Mouse (Mus musculus): Measurements from ENCODE around the gene Hoxa10. TPM values are rescaled to one million over a fixed set of nuclear protein-coding genes. Genes with fewer than 3 reads are reported as not detected.

The Hoxa10 gene
- polyA plus RNA-seq, 1 experiment: not detected

DNA sequence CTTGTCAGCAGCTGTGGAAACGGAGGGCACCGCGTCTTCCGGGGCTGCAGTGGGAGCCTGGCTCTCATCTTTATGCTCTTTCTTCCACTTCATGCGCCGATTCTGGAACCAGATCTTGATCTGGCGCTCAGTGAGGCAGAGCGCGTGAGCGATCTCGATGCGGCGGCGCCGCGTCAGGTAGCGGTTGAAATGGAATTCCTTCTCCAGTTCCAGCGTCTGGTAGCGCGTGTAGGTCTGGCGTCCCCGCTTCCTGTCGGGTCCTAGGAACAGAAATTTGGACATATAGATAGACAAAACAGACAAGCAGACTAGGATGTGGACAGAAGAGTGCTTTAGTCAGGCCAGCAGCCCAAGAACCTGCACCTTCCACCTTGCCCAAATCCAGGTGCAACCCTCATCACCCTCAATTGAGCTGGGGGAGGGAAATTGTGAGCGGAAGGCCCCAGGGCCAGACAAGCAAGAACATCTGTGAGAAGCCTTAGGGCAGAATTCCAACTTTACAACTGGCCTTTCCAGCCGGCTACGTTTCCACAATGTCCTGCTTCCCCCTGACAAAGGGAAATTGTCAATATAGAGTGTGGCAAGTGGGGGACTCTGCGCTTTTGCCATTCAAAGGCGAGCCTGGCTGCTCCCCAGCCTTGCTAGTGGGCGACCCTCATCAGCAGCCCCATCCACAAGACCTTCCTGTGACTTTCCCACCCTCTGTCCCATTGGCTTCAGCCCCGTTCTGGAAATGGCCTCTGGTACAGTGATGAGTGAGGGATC, 24.7 kb downstream of the Hoxa10 start:
- Histone ChIP-seq H3K4me3 (ENCODE audit: extremely low read depth, insufficient read depth, insufficient read length) (no peak overlapping the region), H3K27ac (ENCODE audit: insufficient read depth, low read length) (no peak overlapping the region), H3K36me3 (ENCODE audit: control insufficient read depth, insufficient read depth, low read length) (no peaks in the 10 kb centered on the region), H3K27me3 (ENCODE audit: control insufficient read depth, insufficient read depth, low read length) (peaks cover 49% of the 10 kb centered on the region), H3K4me1 (ENCODE audit: control insufficient read depth, insufficient read depth, insufficient read length) (peaks cover 15% of the 10 kb centered on the region)
- no peak for TF ChIP-seq CTCF (IDR thresholded peaks at IDR 0.05; ENCODE audit: extremely low read depth, insufficient read depth, insufficient read length, insufficient replicate concordance)
- no peak for TF ChIP-seq POLR2A (IDR thresholded peaks at IDR 0.05; ENCODE audit: low read depth, low read length)
- DNase-seq (ENCODE audit: low read depth in 1 of 2, low spot score in 2 of 2): no peak
- WGBS: 16% methylated on average over 30 of the region's 30 CpGs

DNA sequence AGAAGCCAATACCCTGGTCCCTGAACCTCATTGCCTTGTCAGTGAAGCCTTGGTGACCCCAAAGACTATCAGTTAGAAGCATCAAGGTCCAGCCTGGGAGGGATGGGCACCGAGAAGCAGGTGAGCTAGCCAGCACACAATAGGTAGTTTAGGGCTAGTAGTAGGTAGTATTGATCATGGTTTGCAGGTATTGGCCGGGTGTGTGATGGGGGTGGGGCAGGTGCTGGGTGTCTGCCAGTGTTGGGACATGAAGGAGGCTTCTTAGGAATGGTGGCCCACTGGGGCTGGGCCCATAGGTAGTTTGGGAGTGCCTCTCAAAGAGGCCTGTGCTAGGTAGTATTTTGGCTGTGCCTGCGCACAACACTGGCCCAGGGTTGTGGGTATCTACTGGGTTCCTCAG, 25.6 kb downstream of the Hoxa10 start:
- WGBS: 88% methylated on average over 3 of the region's 3 CpGs
- no peak for TF ChIP-seq CTCF (IDR thresholded peaks at IDR 0.05; ENCODE audit: extremely low read depth, insufficient read depth, insufficient read length, insufficient replicate concordance)
- no peak for TF ChIP-seq POLR2A (IDR thresholded peaks at IDR 0.05; ENCODE audit: low read depth, low read length)
- no peaks in the 10 kb centered on the region for H3K36me3 ChIP-seq (ENCODE audit: control insufficient read depth, insufficient read depth, low read length)
- H3K4me3 ChIP-seq (ENCODE audit: extremely low read depth, insufficient read depth, insufficient read length): no peak overlapping the region
- no peak overlapping the region for H3K27ac ChIP-seq (ENCODE audit: insufficient read depth, low read length)
- H3K27me3 ChIP-seq (ENCODE audit: control insufficient read depth, insufficient read depth, low read length): peaks cover 45% of the 10 kb centered on the region
- peaks cover 15% of the 10 kb centered on the region for H3K4me1 ChIP-seq (ENCODE audit: control insufficient read depth, insufficient read depth, insufficient read length)
- DNase-seq (ENCODE audit: low read depth in 1 of 2, low spot score in 2 of 2): no peak

- 58% methylated on average over 5 of the region's 5 CpGs for WGBS
- H3K4me3 ChIP-seq (ENCODE audit: extremely low read depth, insufficient read depth, insufficient read length): no peak overlapping the region
- H3K4me1 ChIP-seq (ENCODE audit: control insufficient read depth, insufficient read depth, insufficient read length): peaks cover 15% of the 10 kb centered on the region
- DNase-seq (ENCODE audit: low read depth in 1 of 2, low spot score in 2 of 2): no peak
- H3K27me3 ChIP-seq (ENCODE audit: control insufficient read depth, insufficient read depth, low read length): peaks cover 46% of the 10 kb centered on the region
- TF ChIP-seq POLR2A (IDR thresholded peaks at IDR 0.05; ENCODE audit: low read depth, low read length): no peak
- no peak for TF ChIP-seq CTCF (IDR thresholded peaks at IDR 0.05; ENCODE audit: extremely low read depth, insufficient read depth, insufficient read length, insufficient replicate concordance)
- no peaks in the 10 kb centered on the region for H3K36me3 ChIP-seq (ENCODE audit: control insufficient read depth, insufficient read depth, low read length)
- no peak overlapping the region for H3K27ac ChIP-seq (ENCODE audit: insufficient read depth, low read length)
These were observed 26.4 kb downstream of the Hoxa10 start for GRCm38 (mm10) chr6:52214271-52214670.

GRCm38 (mm10) chr6:52213119-52213986, 27.3 kb downstream of the Hoxa10 start, which contains the start of the genes Hoxa3 and Gm28308:
TSS of gene Hoxa3 (minus strand) at chr6:52213336.
TSS of gene Gm28308 (minus strand) at chr6:52213339.
- DNase-seq (ENCODE audit: low read depth in 1 of 2, low spot score in 2 of 2): no peak
- no peak within 1 kb of the TSS for H3K27ac ChIP-seq (ENCODE audit: insufficient read depth, low read length)
- H3K27me3 ChIP-seq (ENCODE audit: control insufficient read depth, insufficient read depth, low read length): peaks cover 40% of the 10 kb centered on the region
- no peaks in the 10 kb centered on the region for H3K36me3 ChIP-seq (ENCODE audit: control insufficient read depth, insufficient read depth, low read length)
- WGBS: 4% methylated on average over 38 of the region's 38 CpGs
- peaks cover 15% of the 10 kb centered on the region for H3K4me1 ChIP-seq (ENCODE audit: control insufficient read depth, insufficient read depth, insufficient read length)
- H3K4me3 ChIP-seq (ENCODE audit: extremely low read depth, insufficient read depth, insufficient read length): peak within 1 kb of the TSS; percentile 54
- no peak for TF ChIP-seq CTCF (IDR thresholded peaks at IDR 0.05; ENCODE audit: extremely low read depth, insufficient read depth, insufficient read length, insufficient replicate concordance)
- no peak for TF ChIP-seq POLR2A (IDR thresholded peaks at IDR 0.05; ENCODE audit: low read depth, low read length)

DNA sequence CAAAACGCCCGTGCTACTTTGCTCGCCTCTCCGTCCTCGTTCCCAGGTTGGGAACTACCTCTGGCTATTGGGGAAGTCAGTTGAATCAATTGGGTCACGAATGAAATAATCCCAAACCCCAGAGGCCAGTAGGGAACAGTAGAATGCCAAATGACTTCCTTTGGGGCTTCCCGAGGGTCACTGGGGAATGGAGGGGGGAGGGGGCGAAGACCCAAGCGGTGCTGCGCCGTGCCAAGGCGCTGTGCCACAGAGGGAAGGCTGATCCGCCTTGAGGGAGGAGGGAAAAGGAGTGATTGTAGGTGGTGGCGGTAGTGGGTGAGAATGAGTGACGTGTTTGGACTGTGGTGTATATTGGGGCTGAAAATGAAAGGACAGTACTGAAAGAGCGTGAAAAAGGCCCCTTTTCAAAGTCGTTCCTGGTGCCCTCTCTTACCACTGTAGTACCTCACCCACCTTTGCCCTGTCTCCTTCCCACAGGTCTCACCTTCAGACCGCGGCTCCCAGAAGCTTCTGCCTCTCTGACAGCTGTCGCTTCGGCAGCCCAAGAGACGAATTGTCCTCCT, 28.0 kb downstream of the Hoxa10 start:
- Histone ChIP-seq H3K27ac (ENCODE audit: insufficient read depth, low read length) (no peak overlapping the region), H3K27me3 (ENCODE audit: control insufficient read depth, insufficient read depth, low read length) (peaks cover 33% of the 10 kb centered on the region), H3K4me1 (ENCODE audit: control insufficient read depth, insufficient read depth, insufficient read length) (peaks cover 12% of the 10 kb centered on the region), H3K36me3 (ENCODE audit: control insufficient read depth, insufficient read depth, low read length) (no peaks in the 10 kb centered on the region), H3K4me3 (ENCODE audit: extremely low read depth, insufficient read depth, insufficient read length) (peak overlapping the region; percentile 54)
- 1% methylated on average over 22 of the region's 22 CpGs for WGBS
- DNase-seq (ENCODE audit: low read depth in 1 of 2, low spot score in 2 of 2): no peak
- no peak for TF ChIP-seq CTCF (IDR thresholded peaks at IDR 0.05; ENCODE audit: extremely low read depth, insufficient read depth, insufficient read length, insufficient replicate concordance)
- TF ChIP-seq POLR2A (IDR thresholded peaks at IDR 0.05; ENCODE audit: low read depth, low read length): no peak

GRCm38 (mm10) chr6:52211961-52212360, 28.7 kb downstream of the Hoxa10 start:
- peak overlapping the region; percentile 40; the same call in 1 of the 2 replicates for H3K4me3 ChIP-seq (ENCODE audit: extremely low read depth, insufficient read depth, insufficient read length)
- peaks cover 26% of the 10 kb centered on the region for H3K27me3 ChIP-seq (ENCODE audit: control insufficient read depth, insufficient read depth, low read length)
- no peak overlapping the region for H3K27ac ChIP-seq (ENCODE audit: insufficient read depth, low read length)
- no peaks in the 10 kb centered on the region for H3K36me3 ChIP-seq (ENCODE audit: control insufficient read depth, insufficient read depth, low read length)
- peaks cover 7% of the 10 kb centered on the region for H3K4me1 ChIP-seq (ENCODE audit: control insufficient read depth, insufficient read depth, insufficient read length)
- TF ChIP-seq POLR2A (IDR thresholded peaks at IDR 0.05; ENCODE audit: low read depth, low read length) (no peak), CTCF (IDR thresholded peaks at IDR 0.05; ENCODE audit: extremely low read depth, insufficient read depth, insufficient read length, insufficient replicate concordance) (no peak)
- no peak for DNase-seq (ENCODE audit: low read depth in 1 of 2, low spot score in 2 of 2)
- WGBS: 2% methylated on average over 13 of the region's 13 CpGs
